Mouse (Mus musculus): ENCODE results near the gene Epo. TPM values are rescaled to one million over a fixed set of nuclear protein-coding genes. Genes with fewer than 3 reads are reported as not detected.
A peak's percentile ranks its signal among the peaks of the same experiment; 100 is the strongest.

The Epo gene
- polyA plus RNA-seq, 1 experiment from 2014 or later: not detected

DNA sequence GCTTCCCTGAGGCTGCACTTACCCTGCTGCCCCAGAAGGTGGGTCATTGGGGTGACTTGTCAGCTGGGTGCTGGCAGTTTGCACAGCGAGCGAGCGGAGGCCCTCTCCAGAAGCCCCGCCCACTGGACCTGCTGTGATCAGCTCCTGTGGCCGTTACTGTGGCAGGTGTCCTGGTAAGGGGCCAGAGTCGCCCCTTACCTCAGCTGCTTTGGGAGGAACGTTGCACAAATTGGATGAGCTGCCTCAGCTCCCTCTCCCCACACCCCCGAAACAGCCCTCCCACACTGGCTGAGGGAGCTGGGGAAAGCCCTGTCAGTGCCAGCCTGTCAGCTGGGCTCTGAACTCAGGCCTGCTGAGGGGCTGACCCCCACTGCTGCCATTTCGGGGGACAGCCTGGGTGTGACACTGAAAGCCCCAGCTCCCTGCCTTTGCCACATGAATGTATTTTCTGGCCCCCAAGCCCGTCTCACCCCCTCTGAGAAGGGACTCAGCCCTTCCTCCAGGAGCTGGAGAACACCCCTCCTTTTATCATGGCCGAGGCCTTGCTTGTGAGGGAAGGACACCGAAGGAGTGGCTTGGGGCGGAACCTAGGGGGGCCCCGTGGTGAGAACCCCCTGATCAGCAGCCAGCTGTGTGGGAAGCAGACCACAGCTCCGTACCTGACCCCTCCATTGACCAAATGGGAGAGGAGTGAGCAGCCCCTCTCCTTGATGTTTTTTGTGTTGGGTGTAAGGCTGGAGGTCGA, 6.7 kb downstream of the Epo start:
- Histone ChIP-seq H3K9ac (no peak overlapping the region), H3K4me2 (no peak overlapping the region), H3K27ac (replicated peaks) (peak overlapping the region; percentile 67), H3K9me3 (no peaks in the 10 kb centered on the region), H3K4me3 (no peak overlapping the region), H3K36me3 (peaks cover 68% of the 10 kb centered on the region), H3K27me3 (no peaks in the 10 kb centered on the region), H3K4me1 (replicated peaks) (peaks cover 34% of the 10 kb centered on the region)
- no peak for ATAC-seq (ENCODE audit: low FRiP score, low read depth)
- WGBS: 34% methylated on average over 16 of the region's 16 CpGs

DNA sequence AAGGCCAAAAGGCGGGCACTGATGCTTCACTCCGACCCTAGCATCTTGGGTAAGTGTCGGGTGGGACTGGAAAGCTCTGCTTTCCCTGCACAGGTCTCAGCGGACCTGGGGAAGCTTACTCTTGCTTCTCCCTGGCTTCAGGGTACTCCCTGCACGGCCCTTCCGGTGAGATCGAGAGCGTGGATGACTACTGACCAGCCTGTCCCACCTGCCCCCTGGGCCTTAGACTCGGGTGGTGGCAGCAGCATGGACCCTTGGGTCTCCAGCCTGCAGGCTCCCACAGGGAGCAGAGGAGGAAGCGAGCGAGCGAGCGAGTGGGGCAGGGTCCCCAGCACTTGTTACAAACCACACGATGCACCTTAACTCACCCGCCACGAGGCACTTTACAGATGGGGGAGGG, 7.5 kb downstream of the Epo start:
- H3K9me3 ChIP-seq: no peaks in the 10 kb centered on the region
- peak overlapping the region; percentile 15; the same call in 1 of the 2 replicates for H3K9ac ChIP-seq
- H3K27ac ChIP-seq (replicated peaks): peak overlapping the region; percentile 7; the same call in 1 of the 2 replicates
- peaks cover 33% of the 10 kb centered on the region for H3K4me1 ChIP-seq (replicated peaks)
- no peak overlapping the region for H3K4me3 ChIP-seq
- no peak for ATAC-seq (ENCODE audit: low FRiP score, low read depth)
- 75% methylated on average over 16 of the region's 16 CpGs for WGBS
- H3K4me2 ChIP-seq: no peak overlapping the region
- peaks cover 77% of the 10 kb centered on the region for H3K36me3 ChIP-seq
- H3K27me3 ChIP-seq: no peaks in the 10 kb centered on the region

DNA sequence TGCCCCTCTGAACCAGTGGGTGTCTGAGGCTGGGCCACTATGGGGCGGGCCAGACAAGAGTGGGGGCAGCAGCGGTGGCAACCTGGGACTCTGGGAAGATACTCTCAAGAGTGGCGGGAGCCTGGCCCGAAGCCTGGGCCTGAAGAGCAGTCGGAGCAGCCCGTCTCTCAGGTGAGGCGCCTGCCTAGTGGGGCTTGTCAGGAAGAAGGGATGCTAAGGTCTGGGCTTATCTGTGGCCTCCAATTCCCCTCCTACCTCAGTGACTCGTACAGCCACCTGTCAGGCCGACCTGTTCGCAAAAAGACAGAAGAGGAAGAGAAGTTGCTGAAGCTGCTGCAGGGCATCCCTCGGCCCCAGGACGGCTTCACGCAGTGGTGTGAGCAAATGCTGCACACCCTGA, 8.4 kb downstream of the Epo start:
- 88% methylated on average over 13 of the region's 13 CpGs for WGBS
- no peak overlapping the region for H3K4me2 ChIP-seq
- peaks cover 85% of the 10 kb centered on the region for H3K36me3 ChIP-seq
- ATAC-seq (ENCODE audit: low FRiP score, low read depth): no peak
- no peak overlapping the region for H3K4me3 ChIP-seq
- H3K9me3 ChIP-seq: no peaks in the 10 kb centered on the region
- 0 out of 2 replicates have a peak overlapping the region, but pooled peaks have one; percentile 7 for H3K27ac ChIP-seq (replicated peaks)
- H3K27me3 ChIP-seq: no peaks in the 10 kb centered on the region
- H3K9ac ChIP-seq: no peak overlapping the region
- peaks cover 24% of the 10 kb centered on the region for H3K4me1 ChIP-seq (replicated peaks)

DNA sequence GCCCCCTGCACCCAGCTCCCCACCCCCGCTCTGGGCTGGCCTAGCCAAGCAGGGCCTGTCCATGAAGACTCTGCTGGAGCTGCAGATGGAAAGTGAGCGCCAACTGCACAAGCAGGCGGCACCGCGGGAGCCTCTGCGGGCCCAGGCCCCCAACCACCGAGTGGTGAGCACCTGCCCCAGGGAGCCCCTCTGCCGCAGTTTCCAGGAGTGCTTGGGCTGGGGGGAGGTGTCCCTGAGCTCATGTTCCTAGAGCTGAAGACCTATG, 8.9 kb downstream of the Epo start:
- Histone ChIP-seq H3K9ac (no peak overlapping the region), H3K27ac (replicated peaks) (no peak overlapping the region), H3K4me1 (replicated peaks) (peaks cover 20% of the 10 kb centered on the region), H3K36me3 (peaks cover 86% of the 10 kb centered on the region), H3K4me3 (no peak overlapping the region), H3K4me2 (no peak overlapping the region), H3K27me3 (no peaks in the 10 kb centered on the region), H3K9me3 (no peaks in the 10 kb centered on the region)
- no peak for ATAC-seq (ENCODE audit: low FRiP score, low read depth)
- WGBS: 79% methylated on average over 8 of the region's 8 CpGs

DNA sequence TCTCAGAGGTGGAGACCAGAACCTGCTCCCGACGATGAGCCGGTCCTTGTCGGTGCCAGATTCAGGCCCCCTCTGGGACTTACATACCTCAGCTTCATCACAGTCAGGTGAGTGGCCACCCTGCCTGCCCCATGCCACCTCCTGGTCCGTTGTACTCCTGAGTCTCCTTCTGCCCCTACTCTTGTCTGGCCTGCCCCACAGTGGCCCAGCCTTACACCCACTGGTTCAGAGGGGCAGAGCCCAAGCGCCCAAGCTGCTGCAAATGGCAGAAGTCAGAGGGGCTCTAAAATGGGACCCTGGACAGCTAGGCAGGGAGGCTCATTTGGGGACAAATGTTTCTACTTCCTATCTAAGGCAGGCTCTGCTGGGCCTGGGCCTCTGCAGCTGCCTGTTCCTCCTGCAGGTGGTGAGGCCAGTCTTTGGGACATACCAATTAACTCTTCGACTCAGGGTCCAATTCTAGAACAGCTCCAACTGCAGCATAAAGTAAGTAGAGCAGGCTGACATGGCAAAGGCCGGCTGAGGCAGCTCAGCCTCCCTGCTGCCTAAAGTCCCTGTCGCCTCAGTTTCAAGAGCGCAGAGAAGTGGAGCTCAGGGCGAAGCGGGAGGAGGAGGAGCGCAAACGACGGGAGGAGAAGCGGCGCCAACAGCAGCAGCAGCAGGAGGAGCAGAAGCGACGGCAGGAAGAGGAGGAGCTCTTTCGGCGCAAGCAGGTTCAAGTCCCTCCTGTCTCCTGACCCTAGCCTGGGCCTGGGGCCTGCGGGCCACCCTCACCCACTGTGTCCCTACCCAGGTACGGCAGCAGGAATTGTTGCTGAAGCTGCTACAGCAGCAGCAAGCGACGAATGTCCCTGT, 9.4 kb downstream of the Epo start:
- peaks cover 86% of the 10 kb centered on the region for H3K36me3 ChIP-seq
- no peak overlapping the region for H3K27ac ChIP-seq (replicated peaks)
- no peak overlapping the region for H3K4me2 ChIP-seq
- ATAC-seq (ENCODE audit: low FRiP score, low read depth): no peak
- H3K9me3 ChIP-seq: no peaks in the 10 kb centered on the region
- peaks cover 15% of the 10 kb centered on the region for H3K4me1 ChIP-seq (replicated peaks)
- H3K9ac ChIP-seq: no peak overlapping the region
- 83% methylated on average over 25 of the region's 25 CpGs for WGBS
- no peak overlapping the region for H3K4me3 ChIP-seq
- H3K27me3 ChIP-seq: no peaks in the 10 kb centered on the region

DNA sequence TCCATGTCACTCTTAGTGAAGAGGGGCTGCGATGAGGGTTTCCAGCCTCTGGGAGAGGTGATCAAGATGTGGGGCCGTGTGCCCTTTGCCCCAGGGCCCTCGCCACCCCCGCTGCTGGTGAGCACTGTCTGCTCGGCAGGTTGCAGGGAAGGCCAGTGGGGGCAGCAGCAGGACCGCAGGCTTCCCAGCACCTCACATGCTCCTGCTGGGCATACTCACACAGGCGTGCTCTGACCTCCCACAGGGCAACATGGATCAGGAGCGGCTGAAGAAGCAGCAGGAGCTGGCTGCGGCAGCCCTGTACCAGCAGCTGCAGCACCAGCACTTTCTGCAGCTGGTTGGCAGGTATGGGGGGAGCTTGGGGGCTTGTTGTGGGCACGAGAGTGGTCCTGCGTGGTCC, 10.3 kb downstream of the Epo start:
- no peak overlapping the region for H3K27ac ChIP-seq (replicated peaks)
- peaks cover 9% of the 10 kb centered on the region; the same call in 1 of the 2 replicates for H3K4me1 ChIP-seq (replicated peaks)
- peaks cover 80% of the 10 kb centered on the region for H3K36me3 ChIP-seq
- H3K4me2 ChIP-seq: no peak overlapping the region
- H3K27me3 ChIP-seq: no peaks in the 10 kb centered on the region
- no peaks in the 10 kb centered on the region for H3K9me3 ChIP-seq
- 69% methylated on average over 11 of the region's 11 CpGs for WGBS
- H3K9ac ChIP-seq: no peak overlapping the region
- ATAC-seq (ENCODE audit: low FRiP score, low read depth): no peak
- H3K4me3 ChIP-seq: no peak overlapping the region

DNA sequence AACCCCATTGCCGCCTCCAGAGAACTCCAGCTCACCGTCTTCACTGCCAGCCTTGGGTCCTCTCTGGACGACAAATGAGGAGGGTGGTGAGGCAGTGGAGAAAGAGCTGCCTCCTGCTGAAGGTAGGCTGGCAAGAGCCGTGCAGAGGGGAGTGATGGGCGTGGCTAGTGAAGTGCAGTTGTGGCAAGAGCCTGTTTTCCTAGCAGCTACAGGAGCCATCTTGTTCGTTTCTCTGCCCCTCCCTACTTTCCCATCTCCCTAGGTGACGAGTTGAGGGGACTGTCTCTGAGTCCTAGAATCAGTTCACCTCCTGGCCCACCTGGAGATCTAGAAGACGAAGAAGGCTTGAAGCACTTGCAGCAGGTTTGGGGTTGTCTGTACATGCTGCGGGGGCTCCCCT, 11.2 kb downstream of the Epo start:
- no peak overlapping the region for H3K9ac ChIP-seq
- H3K4me3 ChIP-seq: no peak overlapping the region
- 80% methylated on average over 9 of the region's 9 CpGs for whole genome bisulfite sequencing
- ATAC-seq (ENCODE audit: low FRiP score, low read depth): no peak
- H3K27me3 ChIP-seq: no peaks in the 10 kb centered on the region
- no peak overlapping the region for H3K4me2 ChIP-seq
- H3K4me1 ChIP-seq (replicated peaks): peaks cover 9% of the 10 kb centered on the region; the same call in 1 of the 2 replicates
- no peak overlapping the region for H3K27ac ChIP-seq (replicated peaks)
- peaks cover 76% of the 10 kb centered on the region for H3K36me3 ChIP-seq
- no peaks in the 10 kb centered on the region for H3K9me3 ChIP-seq

DNA sequence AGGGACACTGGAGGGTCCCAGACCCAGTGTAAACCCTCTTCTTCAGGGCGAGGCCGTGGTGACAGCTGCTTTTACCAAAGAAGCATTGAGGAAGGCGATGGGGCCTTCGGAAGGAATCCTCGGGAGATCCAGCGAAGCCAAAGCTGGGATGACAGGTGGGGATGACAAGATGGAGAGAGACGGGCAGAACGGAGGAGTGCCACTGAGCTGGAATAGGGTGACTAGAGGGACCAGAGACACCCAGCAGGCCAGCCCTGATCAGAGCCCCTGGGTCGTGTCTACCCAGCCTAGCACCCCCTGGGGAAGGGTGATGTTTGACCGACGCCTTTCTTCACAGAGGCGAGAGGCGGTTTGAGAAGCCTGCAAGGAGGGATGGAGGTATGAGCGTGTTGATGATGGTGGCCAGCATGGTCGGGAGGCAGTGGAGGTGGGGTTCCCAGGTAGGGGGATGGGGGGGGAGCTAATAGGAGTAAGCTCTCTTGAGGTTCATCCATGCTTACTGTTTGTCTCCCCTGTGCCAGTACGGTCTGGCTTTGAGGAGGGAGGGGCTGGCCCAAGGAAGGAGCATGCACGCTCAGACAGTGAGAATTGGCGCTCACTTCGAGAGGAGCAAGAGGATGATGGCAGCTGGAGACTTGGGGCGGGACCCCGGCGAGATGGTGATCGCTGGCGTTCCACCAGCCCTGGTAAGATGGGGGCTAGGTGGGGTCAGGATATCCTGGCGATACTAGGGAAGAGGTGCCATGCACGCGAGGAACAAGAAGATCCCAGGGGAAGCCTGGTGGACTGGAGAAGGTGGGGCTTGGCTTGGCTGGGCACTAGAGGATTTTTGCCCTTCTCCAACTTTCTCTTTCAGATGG, 13.1 kb downstream of the Epo start:
- Histone ChIP-seq H3K4me2 (no peak overlapping the region), H3K27me3 (no peaks in the 10 kb centered on the region), H3K9ac (no peak overlapping the region), H3K4me1 (replicated peaks) (peaks cover under 1% of the 10 kb centered on the region; the same call in 1 of the 2 replicates), H3K9me3 (no peaks in the 10 kb centered on the region), H3K27ac (replicated peaks) (no peak overlapping the region), H3K4me3 (no peak overlapping the region), H3K36me3 (peaks cover 63% of the 10 kb centered on the region)
- ATAC-seq (ENCODE audit: low FRiP score, low read depth): no peak
- WGBS: 90% methylated on average over 27 of the region's 27 CpGs

DNA sequence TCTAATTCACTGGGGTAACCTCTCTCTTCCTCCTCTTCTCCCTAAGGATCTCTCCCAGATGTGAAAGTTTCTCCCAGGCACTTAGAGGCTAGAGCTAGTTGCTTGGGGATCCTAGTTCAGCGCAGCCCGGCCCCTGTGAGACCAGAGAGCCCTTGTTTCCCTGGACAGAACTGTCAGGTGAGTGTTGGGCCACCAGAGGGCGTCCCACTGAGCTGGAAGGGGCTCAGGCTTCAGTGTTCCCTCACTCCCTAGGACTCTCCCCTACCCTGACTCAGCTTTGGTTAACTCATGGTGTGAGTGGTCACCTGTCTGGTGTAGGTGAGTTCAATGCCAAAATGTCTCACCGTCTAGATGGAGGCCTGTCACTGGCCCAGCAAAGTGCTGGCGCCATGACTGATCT, 14.6 kb downstream of the Epo start, which contains the start of gene Gigyf1:
Gene Gigyf1, plus strand, starts transcription at position 113 of the 400 bp plus-strand sequence.
- Histone ChIP-seq H3K36me3 (peaks cover 49% of the 10 kb centered on the region), H3K27me3 (no peaks in the 10 kb centered on the region), H3K4me2 (no peak within 1 kb of the TSS), H3K27ac (replicated peaks) (no peak within 1 kb of the TSS), H3K9ac (no peak within 1 kb of the TSS), H3K4me1 (replicated peaks) (peaks cover 16% of the 10 kb centered on the region), H3K9me3 (no peaks in the 10 kb centered on the region), H3K4me3 (no peak within 1 kb of the TSS)
- no peak for ATAC-seq (ENCODE audit: low FRiP score, low read depth)
- WGBS: 74% methylated on average over 5 of the region's 5 CpGs

DNA sequence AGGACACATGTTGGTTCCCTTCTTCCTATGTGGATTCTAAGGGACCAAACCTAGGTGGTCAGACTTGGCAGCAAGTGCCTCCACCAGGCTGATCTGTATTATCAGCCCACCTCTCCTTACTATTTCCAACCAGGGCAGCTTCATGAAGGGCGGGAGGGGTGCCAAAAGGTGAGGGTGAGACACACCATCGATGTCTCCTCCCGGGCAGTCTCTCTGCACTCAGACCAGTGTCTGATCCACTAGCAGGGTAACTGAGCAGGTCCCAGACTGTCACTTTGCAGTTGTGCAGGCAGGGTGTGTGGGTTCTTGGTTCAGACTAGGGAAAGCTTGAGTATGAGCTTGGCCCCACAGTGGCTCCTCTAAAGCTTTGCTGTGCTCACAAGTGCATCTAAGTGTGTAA, 18.2 kb downstream of the Epo start:
- H3K9me3 ChIP-seq: no peaks in the 10 kb centered on the region
- H3K9ac ChIP-seq: no peak overlapping the region
- peaks cover 41% of the 10 kb centered on the region for H3K4me1 ChIP-seq (replicated peaks)
- H3K4me2 ChIP-seq: no peak overlapping the region
- H3K36me3 ChIP-seq: peaks cover 12% of the 10 kb centered on the region
- WGBS: 89% methylated on average over 3 of the region's 3 CpGs
- no peak overlapping the region for H3K4me3 ChIP-seq
- no peak for ATAC-seq (ENCODE audit: low FRiP score, low read depth)
- no peaks in the 10 kb centered on the region for H3K27me3 ChIP-seq
- no peak overlapping the region for H3K27ac ChIP-seq (replicated peaks)

DNA sequence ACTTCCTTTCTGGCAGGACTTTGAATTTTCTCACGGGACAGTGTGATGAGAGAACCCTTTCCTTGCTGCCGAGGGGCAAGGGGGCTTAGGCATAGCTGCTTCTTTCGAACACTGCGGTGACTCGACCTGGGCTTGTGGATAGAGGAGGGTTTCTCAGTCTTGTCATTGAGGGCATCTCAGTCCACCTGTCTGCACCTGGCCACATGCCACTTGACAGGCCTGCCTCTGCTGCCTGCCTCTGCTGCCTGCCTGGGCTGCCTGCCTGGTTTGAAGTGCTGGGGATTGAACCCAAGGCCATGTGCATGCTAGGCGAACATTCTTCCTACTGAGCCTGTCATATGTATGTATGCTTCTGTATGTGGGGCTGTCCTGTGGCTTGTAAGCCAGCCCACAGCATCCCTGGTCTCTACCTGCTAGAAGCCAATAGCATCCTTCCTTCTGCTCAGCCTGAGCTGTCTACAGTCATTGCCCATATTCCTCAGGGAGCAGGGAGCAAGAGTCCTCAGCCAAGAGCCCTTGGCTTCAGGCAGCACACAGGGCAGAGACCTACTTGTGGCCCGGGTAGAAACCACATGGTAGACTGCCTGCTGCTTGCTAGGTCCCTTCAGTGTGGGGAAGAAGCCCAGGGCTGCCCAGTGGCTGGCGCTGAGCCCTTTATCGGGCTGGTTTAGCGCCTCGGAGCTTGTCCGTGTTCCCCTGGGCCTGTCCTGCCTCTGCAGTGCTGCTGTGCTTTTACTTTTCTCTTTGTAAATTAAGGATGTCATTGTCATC, 18.9 kb downstream of the Epo start:
- H3K27ac ChIP-seq (replicated peaks): no peak overlapping the region
- H3K36me3 ChIP-seq: peaks cover 7% of the 10 kb centered on the region
- no peak for ATAC-seq (ENCODE audit: low FRiP score, low read depth)
- no peak overlapping the region for H3K4me2 ChIP-seq
- H3K4me3 ChIP-seq: no peak overlapping the region
- H3K4me1 ChIP-seq (replicated peaks): peaks cover 44% of the 10 kb centered on the region
- H3K9me3 ChIP-seq: no peaks in the 10 kb centered on the region
- H3K9ac ChIP-seq: no peak overlapping the region
- 86% methylated on average over 12 of the region's 12 CpGs for WGBS
- no peaks in the 10 kb centered on the region for H3K27me3 ChIP-seq

Measured in hindbrain, embryonic 15.5 days (tissue).